Mouse (Mus musculus) heart, postnatal 0 days (tissue): ENCODE data around the gene Alkbh1.

Experiments used
- CTCF ChIP-seq: IDR thresholded peaks from 2 replicates; pipeline ENCODE4 v1.5.1; 2016; ENCODE audit warnings: antibody characterized with exemption, control low read depth, low read depth
- EP300 ChIP-seq: IDR thresholded peaks from 2 replicates; pipeline ENCODE4 v1.6.1; 2016; ENCODE audit warnings: antibody characterized with exemption, low read depth

GRCm38 (mm10) chr12:87442177-87443114, 1.4 kb downstream of the Alkbh1 start:
- TF ChIP-seq CTCF: no peak
- TF ChIP-seq EP300: no peak
